Mouse (Mus musculus): ENCODE measurements at regions not wholly inside any gene's neighbourhood (a gene's known extent, or its start where the extent isn't known, plus 50 kb on each side); places are given as distances from the start of the nearest gene placed in this dataset.

- TF ChIP-seq HCFC1 (IDR thresholded peaks at IDR 0.05; ENCODE audit: borderline replicate concordance, insufficient read depth, low read length) (no peak), CHD2 (IDR thresholded peaks at IDR 0.05; ENCODE audit: low read depth, low read length) (no peak), ZNF384 (IDR thresholded peaks at IDR 0.05; ENCODE audit: low read depth, low read length) (no peak), MAFK (IDR thresholded peaks at IDR 0.05; ENCODE audit: insufficient read depth, low read depth, low read length) (no peak)
Measured at GRCm38 (mm10) chr2:50535085-50535878, 238.7 kb upstream of the Mmadhc start.
